Mouse (Mus musculus): Measurements from ENCODE around the gene Tac2. TPM values are rescaled to one million over a fixed set of nuclear protein-coding genes. Genes with fewer than 3 reads are reported as not detected.

Tac2 gene
- polyA plus RNA-seq, 1 experiment from 2014 or later = not detected

GRCm38 (mm10) chr10:127703299-127703698 lies 21.0 kb upstream of the Tac2 start:
- WGBS = 47% methylated on average over 4 of the region's 4 CpGs
- Histone ChIP-seq H3K27ac (no peak overlapping the region), H3K4me2 (replicated peaks) (no peak overlapping the region), H3K36me3 (peaks cover 8% of the 10 kb centered on the region; the same call in 1 of the 2 replicates), H3K4me3 (no peak overlapping the region), H3K27me3 (no peaks in the 10 kb centered on the region), H3K9me3 (replicated peaks) (no peaks in the 10 kb centered on the region), H3K9ac (no peak overlapping the region), H3K4me1 (no peaks in the 10 kb centered on the region)
- no peak for ATAC-seq (ENCODE audit: low FRiP score)

GRCm38 (mm10) chr10:127704293-127704692 lies 20.0 kb upstream of the Tac2 start:
- no peak overlapping the region for H3K4me2 ChIP-seq (replicated peaks)
- ATAC-seq (ENCODE audit: low FRiP score) = no peak
- no peaks in the 10 kb centered on the region for H3K27me3 ChIP-seq
- WGBS = 61% methylated on average over 2 of the region's 2 CpGs
- peaks cover under 1% of the 10 kb centered on the region; the same call in 1 of the 2 replicates for H3K36me3 ChIP-seq
- H3K4me1 ChIP-seq = no peaks in the 10 kb centered on the region
- H3K9me3 ChIP-seq (replicated peaks) = no peaks in the 10 kb centered on the region
- H3K27ac ChIP-seq = no peak overlapping the region
- H3K9ac ChIP-seq = no peak overlapping the region
- H3K4me3 ChIP-seq = no peak overlapping the region

- Histone ChIP-seq H3K27me3 (no peaks in the 10 kb centered on the region), H3K9ac (no peak within 1 kb of the TSS), H3K4me1 (no peaks in the 10 kb centered on the region), H3K4me3 (no peak within 1 kb of the TSS), H3K9me3 (replicated peaks) (no peaks in the 10 kb centered on the region), H3K4me2 (replicated peaks) (no peak within 1 kb of the TSS), H3K36me3 (no peaks in the 10 kb centered on the region), H3K27ac (no peak within 1 kb of the TSS)
- 68% methylated on average over 2 of the region's 2 CpGs for WGBS
- ATAC-seq (ENCODE audit: low FRiP score) = no peak
These were observed 19.5 kb upstream of the Tac2 start, which contains the start of gene Myo1a for GRCm38 (mm10) chr10:127704766-127705220. TSS of gene Myo1a (plus strand) at chr10:127705170.

- no peak for ATAC-seq (ENCODE audit: low FRiP score)
- Histone ChIP-seq H3K4me1 (no peaks in the 10 kb centered on the region), H3K4me3 (no peak overlapping the region), H3K9me3 (replicated peaks) (no peaks in the 10 kb centered on the region), H3K27ac (no peak overlapping the region), H3K4me2 (replicated peaks) (no peak overlapping the region), H3K27me3 (no peaks in the 10 kb centered on the region), H3K9ac (no peak overlapping the region), H3K36me3 (no peaks in the 10 kb centered on the region)
- WGBS = 94% methylated on average over 4 of the region's 4 CpGs
These were observed 18.5 kb upstream of the Tac2 start for GRCm38 (mm10) chr10:127705783-127706182.

GRCm38 (mm10) chr10:127707721-127708120 lies 16.6 kb upstream of the Tac2 start:
- no peaks in the 10 kb centered on the region for H3K36me3 ChIP-seq
- no peak overlapping the region for H3K9ac ChIP-seq
- H3K27me3 ChIP-seq = no peaks in the 10 kb centered on the region
- H3K27ac ChIP-seq = no peak overlapping the region
- H3K9me3 ChIP-seq (replicated peaks) = no peaks in the 10 kb centered on the region
- H3K4me1 ChIP-seq = no peaks in the 10 kb centered on the region
- no peak for ATAC-seq (ENCODE audit: low FRiP score)
- no peak overlapping the region for H3K4me2 ChIP-seq (replicated peaks)
- WGBS = 89% methylated on average over 7 of the region's 7 CpGs
- no peak overlapping the region for H3K4me3 ChIP-seq

- H3K27ac ChIP-seq = no peak overlapping the region
- ATAC-seq (ENCODE audit: low FRiP score) = no peak
- H3K4me2 ChIP-seq (replicated peaks) = no peak overlapping the region
- no peaks in the 10 kb centered on the region for H3K4me1 ChIP-seq
- no peaks in the 10 kb centered on the region for H3K9me3 ChIP-seq (replicated peaks)
- no peak overlapping the region for H3K4me3 ChIP-seq
- WGBS = 78% methylated on average over 3 of the region's 3 CpGs
- H3K36me3 ChIP-seq = no peaks in the 10 kb centered on the region
- no peaks in the 10 kb centered on the region for H3K27me3 ChIP-seq
- H3K9ac ChIP-seq = no peak overlapping the region
These were observed 15.4 kb upstream of the Tac2 start for GRCm38 (mm10) chr10:127708850-127709370.

GRCm38 (mm10) chr10:127710331-127710730 lies 13.9 kb upstream of the Tac2 start:
- Histone ChIP-seq H3K4me3 (no peak overlapping the region), H3K4me2 (replicated peaks) (no peak overlapping the region), H3K4me1 (no peaks in the 10 kb centered on the region), H3K36me3 (no peaks in the 10 kb centered on the region), H3K9ac (no peak overlapping the region), H3K27me3 (no peaks in the 10 kb centered on the region), H3K27ac (no peak overlapping the region), H3K9me3 (replicated peaks) (no peaks in the 10 kb centered on the region)
- no peak for ATAC-seq (ENCODE audit: low FRiP score)
- WGBS = 87% methylated on average over 13 of the region's 13 CpGs

GRCm38 (mm10) chr10:127712736-127713135 lies 11.5 kb upstream of the Tac2 start:
- Histone ChIP-seq H3K27ac (no peak overlapping the region), H3K9ac (no peak overlapping the region), H3K27me3 (no peaks in the 10 kb centered on the region), H3K9me3 (replicated peaks) (no peaks in the 10 kb centered on the region), H3K4me2 (replicated peaks) (no peak overlapping the region), H3K4me1 (no peaks in the 10 kb centered on the region), H3K4me3 (no peak overlapping the region), H3K36me3 (no peaks in the 10 kb centered on the region)
- no peak for ATAC-seq (ENCODE audit: low FRiP score)
- WGBS = 65% methylated on average over 6 of the region's 6 CpGs

GRCm38 (mm10) chr10:127721671-127722418 lies 2.4 kb upstream of the Tac2 start:
- H3K4me3 ChIP-seq = no peak overlapping the region
- H3K9ac ChIP-seq = peak overlapping the region; percentile 46; the same call in 1 of the 2 replicates
- peaks cover 18% of the 10 kb centered on the region for H3K4me1 ChIP-seq
- H3K27ac ChIP-seq = peak overlapping the region; percentile 40; the same call in 1 of the 2 replicates
- peak; percentile 69 for ATAC-seq (ENCODE audit: low FRiP score)
- H3K4me2 ChIP-seq (replicated peaks) = peak overlapping the region; percentile 42
- WGBS = 15% methylated on average over 20 of the region's 20 CpGs
- H3K9me3 ChIP-seq (replicated peaks) = no peaks in the 10 kb centered on the region
- no peaks in the 10 kb centered on the region for H3K36me3 ChIP-seq
- H3K27me3 ChIP-seq = peaks cover 17% of the 10 kb centered on the region

GRCm38 (mm10) chr10:127725136-127725535 lies 858 bp downstream of the Tac2 start:
- Histone ChIP-seq H3K27me3 (peaks cover 28% of the 10 kb centered on the region), H3K4me1 (peaks cover 18% of the 10 kb centered on the region), H3K4me2 (replicated peaks) (no peak overlapping the region), H3K27ac (no peak overlapping the region), H3K9ac (no peak overlapping the region), H3K36me3 (no peaks in the 10 kb centered on the region), H3K4me3 (no peak overlapping the region), H3K9me3 (replicated peaks) (no peaks in the 10 kb centered on the region)
- 83% methylated on average over 4 of the region's 4 CpGs for WGBS
- ATAC-seq (ENCODE audit: low FRiP score) = no peak

- WGBS = 77% methylated on average over 8 of the region's 8 CpGs
- Histone ChIP-seq H3K4me1 (peaks cover 9% of the 10 kb centered on the region), H3K4me3 (no peak overlapping the region), H3K4me2 (replicated peaks) (no peak overlapping the region), H3K27ac (no peak overlapping the region), H3K9me3 (replicated peaks) (no peaks in the 10 kb centered on the region), H3K36me3 (no peaks in the 10 kb centered on the region), H3K9ac (no peak overlapping the region), H3K27me3 (peaks cover 13% of the 10 kb centered on the region; the same call in 1 of the 2 replicates)
- ATAC-seq (ENCODE audit: low FRiP score) = no peak
These were observed 4.2 kb downstream of the Tac2 start for GRCm38 (mm10) chr10:127728437-127728836.

GRCm38 (mm10) chr10:127730285-127730932 lies 6.1 kb downstream of the Tac2 start:
- H3K9me3 ChIP-seq (replicated peaks) = no peaks in the 10 kb centered on the region
- H3K4me1 ChIP-seq = peaks cover 9% of the 10 kb centered on the region
- 69% methylated on average over 11 of the region's 11 CpGs for WGBS
- no peak overlapping the region for H3K9ac ChIP-seq
- ATAC-seq (ENCODE audit: low FRiP score) = no peak
- H3K4me2 ChIP-seq (replicated peaks) = no peak overlapping the region
- H3K27ac ChIP-seq = no peak overlapping the region
- H3K27me3 ChIP-seq = peaks cover 13% of the 10 kb centered on the region; the same call in 1 of the 2 replicates
- H3K4me3 ChIP-seq = no peak overlapping the region
- H3K36me3 ChIP-seq = no peaks in the 10 kb centered on the region

Measured in hindbrain, embryonic 12.5 days (tissue).